Mouse (Mus musculus): ENCODE measurements around the gene Hic1.

Gene Hic1

DNA sequence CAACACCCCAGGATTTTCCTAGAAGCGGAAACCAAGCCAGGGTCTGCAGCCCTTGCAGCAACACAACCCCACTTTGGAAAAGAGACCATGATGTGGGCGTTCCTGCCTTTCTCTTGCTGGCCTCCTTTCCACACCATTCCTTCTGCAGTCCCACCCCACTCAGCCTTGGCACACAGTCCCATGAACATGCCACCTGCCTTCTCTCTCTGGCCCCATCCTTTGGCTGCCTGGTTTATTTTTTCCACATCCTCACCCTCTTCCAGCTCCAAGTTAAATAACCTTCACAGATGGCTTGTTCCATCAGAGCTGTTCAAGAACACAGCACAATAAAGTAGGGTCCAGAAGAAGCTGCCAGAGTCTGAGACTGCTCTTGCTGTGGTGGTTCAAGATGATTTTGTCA, 50.0 kb downstream of the Hic1 start:
- DNase-seq (ENCODE audit: low read depth, low spot score) = no peak

DNA sequence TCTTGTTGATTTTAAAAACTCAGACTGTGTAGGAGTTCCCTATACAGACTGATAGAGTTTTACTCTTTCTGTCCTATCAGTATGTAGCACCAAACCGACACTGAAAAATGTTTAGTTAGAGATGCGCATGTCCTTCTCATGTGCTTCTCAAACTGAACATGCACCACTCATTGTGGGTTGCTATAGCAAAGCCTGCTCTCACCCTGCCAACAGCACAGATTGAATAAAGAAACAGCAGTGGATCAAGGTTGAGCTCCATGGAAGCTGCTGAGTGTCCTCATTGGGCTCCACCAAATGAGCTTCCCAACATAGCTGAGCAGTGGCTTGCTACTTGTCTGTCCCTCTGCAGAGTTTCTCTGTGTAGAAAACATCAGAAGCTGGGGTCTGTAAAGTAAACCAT, 51.2 kb downstream of the Hic1 start:
- DNase-seq (ENCODE audit: low read depth, low spot score) = no peak

GRCm38 (mm10) chr11:75116379-75116778, 52.9 kb downstream of the Hic1 start:
- DNase-seq (ENCODE audit: low read depth, low spot score) = no peak
